Mouse (Mus musculus): Measurements from ENCODE around the gene Phxr2.
"Not testable (repeated sequence)": the region's sequence is repeated elsewhere in the genome, so short reads cannot be mapped to it uniquely, and the experiment has no call there.

GRCm38 (mm10) chr10:99157697-99158096 is 31.6 kb upstream of the Phxr2 start:
- not testable (repeated sequence) for TF ChIP-seq POLR2A (IDR thresholded peaks at IDR 0.05; ENCODE audit: low read depth, low read length); CTCF (conservative IDR thresholded peaks at IDR 0.05; ENCODE audit: insufficient read depth, insufficient read length, low read depth, low read length)

Measured in kidney, adult 2 months (tissue).